Mouse (Mus musculus): ENCODE measurements at regions not wholly inside any gene's neighbourhood (a gene's known extent, or its start where the extent isn't known, plus 50 kb on each side); places are given as distances from the start of the nearest gene placed in this dataset.

DNA sequence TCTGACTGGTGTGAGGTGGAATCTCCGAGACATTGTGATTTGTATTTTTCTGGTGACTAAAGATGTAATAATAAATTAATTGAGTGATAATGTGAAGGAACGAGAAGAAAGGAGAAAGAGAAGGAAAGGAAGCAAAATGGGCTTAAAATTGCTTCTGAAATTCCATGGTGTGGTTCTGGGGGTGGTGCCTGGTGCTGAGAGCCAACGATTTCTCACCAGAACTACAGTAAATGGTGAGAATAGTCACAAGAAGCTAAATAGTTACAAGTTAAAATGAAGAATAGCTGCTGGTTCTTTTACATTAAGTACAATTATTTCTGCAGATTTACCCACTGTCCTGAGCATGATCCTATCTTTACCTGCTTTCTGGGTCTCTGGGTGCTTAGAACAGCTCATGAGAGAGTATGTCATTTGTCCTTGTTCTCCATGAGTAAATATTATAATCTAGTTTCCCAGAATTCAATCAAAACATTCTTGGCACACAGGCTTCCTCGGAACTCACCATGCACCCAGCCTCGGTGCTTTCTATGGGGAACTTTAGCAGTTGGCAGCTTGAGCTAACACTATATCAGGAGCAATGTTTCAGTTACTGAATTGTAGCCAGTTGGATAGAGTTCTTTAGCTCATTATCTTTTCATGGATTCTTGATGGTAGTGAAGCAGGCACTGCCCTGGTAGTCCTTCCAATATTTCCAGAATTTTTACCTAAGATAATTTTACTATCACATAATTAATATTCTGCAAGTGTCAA lies 1198.6 kb downstream of the Epha7 start:
- Histone ChIP-seq H3K36me3 (ENCODE audit: control insufficient read depth, insufficient read depth, low read length) (no peaks in the 10 kb centered on the region), H3K9ac (replicated peaks; ENCODE audit: low read length) (no peak overlapping the region), H3K4me3 (replicated peaks; ENCODE audit: low read depth, low read length) (no peak overlapping the region), H3K4me2 (ENCODE audit: low read length) (no peak overlapping the region), H3K27ac (replicated peaks; ENCODE audit: low read depth, low read length) (no peak overlapping the region), H3K27me3 (ENCODE audit: control insufficient read depth, insufficient read depth, low read length) (no peaks in the 10 kb centered on the region), H3K9me3 (ENCODE audit: control insufficient read depth, low read length) (no peaks in the 10 kb centered on the region), H3K4me1 (ENCODE audit: control insufficient read depth, insufficient read depth, low read length) (no peaks in the 10 kb centered on the region)
- no peak for ATAC-seq (ENCODE audit: low FRiP score, low TSS enrichment)
- WGBS = 89% methylated on average over 5 of the region's 5 CpGs
- DNase-seq = no peak

DNA sequence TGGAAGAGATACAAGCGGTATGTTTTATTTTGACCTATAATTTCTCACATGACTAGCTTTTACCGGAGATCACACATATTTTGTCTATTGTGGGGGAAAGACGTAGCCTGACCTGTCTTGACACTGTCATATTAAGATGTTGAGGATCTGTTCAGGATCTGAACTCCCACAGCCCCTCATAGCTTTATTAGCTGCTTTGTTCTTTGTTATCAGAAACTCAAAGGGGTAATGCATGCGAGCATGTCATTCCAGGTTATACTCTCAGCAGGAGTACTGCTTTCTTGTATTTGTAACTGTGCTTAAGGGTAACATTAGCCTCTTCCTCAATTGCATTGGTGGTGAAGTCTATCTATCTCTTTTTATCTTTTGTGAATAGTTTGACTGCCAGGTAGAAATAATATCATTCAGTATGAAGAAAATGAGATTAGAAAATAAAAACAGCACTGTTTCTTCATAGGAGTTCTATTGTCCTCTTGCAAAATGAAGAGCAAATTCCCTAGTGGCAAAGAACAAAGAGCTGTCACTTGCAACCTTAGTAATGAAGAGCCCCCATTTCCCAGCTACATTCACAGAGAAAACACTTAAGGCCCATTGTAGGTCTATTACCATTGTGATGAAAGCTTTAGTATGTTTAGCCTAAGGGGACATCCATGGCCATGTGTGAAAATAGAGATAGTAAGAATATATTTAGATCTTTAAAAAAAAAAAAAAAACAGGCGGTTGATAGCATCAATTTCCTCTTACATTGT lies 1226.7 kb downstream of the Epha7 start:
- H3K4me1 ChIP-seq (ENCODE audit: control insufficient read depth, insufficient read depth, low read length) = no peaks in the 10 kb centered on the region
- H3K27me3 ChIP-seq (ENCODE audit: control insufficient read depth, insufficient read depth, low read length) = no peaks in the 10 kb centered on the region
- DNase-seq = peak; percentile 64
- H3K27ac ChIP-seq (replicated peaks; ENCODE audit: low read depth, low read length) = no peak overlapping the region; the same call in 1 of the 2 replicates
- H3K36me3 ChIP-seq (ENCODE audit: control insufficient read depth, insufficient read depth, low read length) = no peaks in the 10 kb centered on the region
- 37% methylated on average over 5 of the region's 5 CpGs for WGBS
- no peak overlapping the region for H3K4me3 ChIP-seq (replicated peaks; ENCODE audit: low read depth, low read length)
- no peaks in the 10 kb centered on the region for H3K9me3 ChIP-seq (ENCODE audit: control insufficient read depth, low read length)
- no peak overlapping the region for H3K4me2 ChIP-seq (ENCODE audit: low read length)
- ATAC-seq (ENCODE audit: low FRiP score, low TSS enrichment) = peak; percentile 34; the same call in 1 of the 2 replicates
- no peak overlapping the region for H3K9ac ChIP-seq (replicated peaks; ENCODE audit: low read length)

DNA sequence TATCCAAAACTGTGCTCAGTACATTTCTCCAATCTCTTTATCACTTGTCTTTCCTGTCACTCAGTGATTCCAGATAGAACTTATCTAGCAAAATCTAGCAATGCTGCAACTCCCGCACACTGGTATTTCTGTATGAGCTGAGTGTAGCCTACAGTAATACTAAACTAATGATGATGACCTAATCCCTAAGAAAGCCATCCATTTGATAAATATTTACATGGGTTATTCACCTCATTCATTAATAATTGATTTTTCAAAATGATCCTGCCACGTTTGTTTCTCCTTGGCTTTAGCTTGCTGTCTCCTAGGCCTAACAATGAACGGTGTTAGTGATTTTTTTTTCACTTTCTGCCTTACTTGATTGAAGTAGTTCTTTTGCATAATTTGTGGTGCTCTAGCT lies 1252.1 kb downstream of the Epha7 start:
- no peak overlapping the region for H3K4me3 ChIP-seq (replicated peaks; ENCODE audit: low read depth, low read length)
- no peak overlapping the region for H3K4me2 ChIP-seq (ENCODE audit: low read length)
- H3K27ac ChIP-seq (replicated peaks; ENCODE audit: low read depth, low read length) = no peak overlapping the region
- H3K27me3 ChIP-seq (ENCODE audit: control insufficient read depth, insufficient read depth, low read length) = no peaks in the 10 kb centered on the region
- H3K4me1 ChIP-seq (ENCODE audit: control insufficient read depth, insufficient read depth, low read length) = no peaks in the 10 kb centered on the region
- H3K9me3 ChIP-seq (ENCODE audit: control insufficient read depth, low read length) = no peaks in the 10 kb centered on the region
- H3K9ac ChIP-seq (replicated peaks; ENCODE audit: low read length) = no peak overlapping the region
- no peak for ATAC-seq (ENCODE audit: low FRiP score, low TSS enrichment)
- DNase-seq = no peak
- 80% methylated on average over 3 of the region's 3 CpGs for WGBS
- H3K36me3 ChIP-seq (ENCODE audit: control insufficient read depth, insufficient read depth, low read length) = no peaks in the 10 kb centered on the region

DNA sequence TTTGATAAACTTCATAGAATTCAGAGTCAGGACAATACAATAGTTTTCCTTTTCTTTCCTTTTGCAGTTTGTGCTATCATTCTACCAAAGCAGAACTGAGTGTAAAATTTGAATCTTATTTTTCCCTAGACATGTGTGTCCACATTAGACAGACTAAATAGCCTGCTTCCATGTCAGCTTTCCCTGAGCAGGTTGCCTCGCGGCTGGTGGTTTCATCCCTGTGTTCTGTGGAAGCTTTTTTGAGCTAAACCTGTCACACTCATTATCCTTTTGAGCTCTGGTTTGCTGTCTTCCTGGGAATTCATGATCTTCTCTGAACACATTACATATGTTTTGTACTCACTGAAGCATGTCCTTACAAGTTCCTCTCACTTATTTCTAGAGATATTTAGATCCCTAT lies 1286.2 kb downstream of the Epha7 start:
- no peak overlapping the region for H3K9ac ChIP-seq (replicated peaks; ENCODE audit: low read length)
- no peaks in the 10 kb centered on the region for H3K36me3 ChIP-seq (ENCODE audit: control insufficient read depth, insufficient read depth, low read length)
- no peak overlapping the region for H3K4me2 ChIP-seq (ENCODE audit: low read length)
- DNase-seq (peak; percentile 5), ATAC-seq (ENCODE audit: low FRiP score, low TSS enrichment) (no peak)
- no peak overlapping the region for H3K4me3 ChIP-seq (replicated peaks; ENCODE audit: low read depth, low read length)
- no peaks in the 10 kb centered on the region for H3K9me3 ChIP-seq (ENCODE audit: control insufficient read depth, low read length)
- no peak overlapping the region for H3K27ac ChIP-seq (replicated peaks; ENCODE audit: low read depth, low read length)
- no peaks in the 10 kb centered on the region for H3K4me1 ChIP-seq (ENCODE audit: control insufficient read depth, insufficient read depth, low read length)
- WGBS = 51% methylated on average over 2 of the region's 2 CpGs
- H3K27me3 ChIP-seq (ENCODE audit: control insufficient read depth, insufficient read depth, low read length) = no peaks in the 10 kb centered on the region

DNA sequence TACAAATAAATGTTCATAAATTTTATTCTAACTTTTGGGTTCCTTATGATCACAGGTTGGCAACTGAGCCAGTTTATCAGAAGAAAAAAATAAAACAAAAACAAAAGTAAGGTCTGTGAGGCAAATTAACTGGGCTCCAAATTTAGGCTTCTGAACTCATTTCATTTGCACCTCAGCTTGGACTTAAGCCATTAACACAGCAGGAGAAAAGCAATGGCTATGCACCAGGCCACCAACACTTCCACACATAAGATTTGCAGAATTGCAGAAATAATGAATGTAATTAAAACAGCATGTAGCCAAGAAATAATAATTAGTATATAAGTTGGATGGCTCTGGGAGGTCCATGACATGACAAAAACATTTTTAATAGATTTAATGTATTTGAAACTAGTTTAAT lies 1320.1 kb downstream of the Epha7 start:
- DNase-seq = no peak
- ATAC-seq (ENCODE audit: low FRiP score, low TSS enrichment) = no peak
- H3K27me3 ChIP-seq (ENCODE audit: control insufficient read depth, insufficient read depth, low read length) = no peaks in the 10 kb centered on the region

More for the DNA sequence above, 1320.1 kb downstream of the Epha7 start:
- Histone ChIP-seq H3K36me3 (ENCODE audit: control insufficient read depth, insufficient read depth, low read length) (no peaks in the 10 kb centered on the region), H3K27ac (replicated peaks; ENCODE audit: low read depth, low read length) (no peak overlapping the region), H3K9ac (replicated peaks; ENCODE audit: low read length) (no peak overlapping the region), H3K4me3 (replicated peaks; ENCODE audit: low read depth, low read length) (no peak overlapping the region), H3K9me3 (ENCODE audit: control insufficient read depth, low read length) (no peaks in the 10 kb centered on the region), H3K4me1 (ENCODE audit: control insufficient read depth, insufficient read depth, low read length) (no peaks in the 10 kb centered on the region), H3K4me2 (ENCODE audit: low read length) (no peak overlapping the region)

All from midbrain, embryonic 14.5 days (tissue).